Mouse (Mus musculus) urinary bladder, postnatal 10 days (tissue): ENCODE measurements around the gene Vps37c.

Experiments
- DNase-seq: peaks from one replicate; pipeline ENCODE4 v3.0.0; 2022; ENCODE audit warnings: low spot score

The Vps37c gene

DNA sequence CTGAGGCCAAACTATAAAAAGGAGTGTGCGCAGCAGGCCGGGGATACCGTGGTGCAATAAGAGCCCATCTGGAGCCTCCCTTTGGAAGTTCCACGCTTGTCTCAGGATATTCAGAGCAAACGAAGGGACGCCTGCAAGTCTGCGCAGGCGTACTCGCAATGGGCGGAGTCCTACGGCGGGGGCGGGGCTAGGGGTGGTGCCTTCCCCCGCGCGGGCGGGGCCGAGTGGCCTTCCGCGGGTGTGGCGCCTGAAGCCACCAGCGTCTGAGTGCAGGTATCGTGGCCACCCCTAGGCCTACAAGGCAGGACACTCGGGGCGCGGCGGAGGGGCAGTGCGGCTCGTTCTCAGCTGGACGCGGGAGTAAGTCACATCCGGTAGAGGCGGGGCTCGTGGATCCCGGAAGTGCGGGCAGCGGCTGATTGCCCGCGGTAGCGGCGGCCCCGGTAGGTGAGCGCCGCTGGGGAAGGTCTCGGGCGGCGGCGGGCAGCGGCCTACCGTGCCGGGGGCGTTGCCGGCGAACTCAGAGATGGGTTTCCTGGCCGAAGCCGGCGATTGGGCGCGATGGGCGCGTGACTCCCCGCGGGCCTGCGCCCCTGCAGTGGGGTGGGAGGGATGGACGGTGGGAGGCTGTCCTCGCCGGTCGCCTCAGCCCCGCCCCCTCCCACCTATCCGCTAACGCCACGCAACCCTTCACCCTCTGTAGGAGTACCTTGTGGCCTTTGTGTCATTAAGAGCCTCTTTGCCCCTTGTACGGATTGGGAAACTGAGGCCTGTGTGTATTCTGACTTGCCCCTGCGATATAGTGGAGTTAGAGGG lies at the start of gene Vps37c:
Gene Vps37c (plus strand): TSS at position 199 of the 816 bp plus-strand sequence.
- DNase-seq = peak; percentile 83

DNA sequence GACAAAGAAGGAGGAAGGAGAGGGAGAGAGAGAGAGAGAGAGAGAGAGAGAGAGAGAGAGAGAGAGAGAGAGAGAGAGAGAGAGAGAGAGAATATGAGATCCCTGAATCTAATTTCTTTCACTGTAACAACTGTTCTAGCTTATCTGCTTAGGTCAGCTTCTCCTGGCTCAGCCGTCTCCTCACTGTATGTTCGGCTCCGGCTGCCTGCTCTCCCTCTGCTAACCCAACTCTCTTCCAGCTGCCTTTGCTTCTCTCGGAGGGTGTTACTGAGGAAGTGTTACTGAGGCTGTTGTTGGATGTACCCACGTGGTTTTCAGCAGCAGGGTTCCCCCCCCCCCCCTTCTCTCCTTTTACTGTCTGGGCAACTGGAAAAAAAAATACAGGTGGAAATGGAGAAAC lies 48.5 kb upstream of the Vps37c start:
- DNase-seq = no peak

DNA sequence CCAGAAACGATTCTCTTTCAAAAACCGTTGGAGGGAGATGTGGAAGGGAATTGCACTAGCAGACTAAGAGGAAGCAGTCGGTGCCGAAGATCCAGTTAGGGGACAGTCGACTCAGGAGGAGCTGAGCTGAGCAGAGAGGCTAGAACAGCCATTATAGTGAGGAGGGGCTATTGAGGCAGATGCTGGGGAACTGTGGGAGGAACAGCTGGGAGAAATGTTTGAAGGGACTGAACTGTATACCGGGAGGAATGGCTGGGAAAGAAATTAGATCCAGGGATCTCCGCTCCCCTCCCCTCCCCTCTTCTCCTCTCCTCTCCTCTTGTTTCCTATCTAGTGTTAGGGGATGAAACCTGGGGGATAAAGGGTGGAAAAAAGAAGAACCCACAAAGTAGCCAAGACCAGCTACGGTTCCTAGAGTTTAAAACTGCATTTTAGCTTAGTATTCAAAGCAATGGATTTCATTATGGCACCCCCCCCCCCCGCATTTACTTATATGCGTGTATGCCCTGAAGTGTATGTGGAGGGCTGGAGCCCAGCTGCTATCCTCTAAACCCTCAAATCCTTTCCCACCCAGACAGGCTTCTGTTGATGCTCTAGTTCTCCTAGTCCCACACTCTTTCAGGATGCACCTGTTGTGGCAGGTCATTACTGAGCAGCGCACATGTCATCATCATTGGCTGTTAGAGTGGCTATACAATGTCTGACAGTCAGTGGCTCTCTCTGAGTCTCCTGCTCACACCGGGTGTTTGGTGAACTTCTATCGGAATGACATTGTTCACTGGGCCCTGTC lies 47.8 kb upstream of the Vps37c start:
- DNase-seq = no peak

DNA sequence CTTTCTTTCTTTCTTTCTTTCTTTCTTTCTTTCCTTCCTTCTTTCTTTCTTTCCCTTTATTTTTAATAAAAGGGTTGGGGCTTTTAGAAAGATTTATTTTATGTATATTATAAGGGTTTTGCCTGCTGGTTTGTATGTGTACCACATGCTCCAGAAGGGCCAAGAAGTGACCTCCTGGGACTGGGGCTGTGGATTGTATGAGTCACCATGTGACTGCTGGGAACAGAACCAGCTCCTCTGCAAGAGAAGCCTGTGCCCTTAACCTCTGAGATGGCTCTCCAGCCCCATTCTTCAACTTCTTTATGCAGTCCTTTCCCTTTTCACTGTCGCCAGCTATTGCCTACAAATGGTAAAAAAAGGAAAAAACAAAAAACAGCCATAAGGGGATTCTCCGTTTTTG lies 42.9 kb upstream of the Vps37c start:
- no peak for DNase-seq

DNA sequence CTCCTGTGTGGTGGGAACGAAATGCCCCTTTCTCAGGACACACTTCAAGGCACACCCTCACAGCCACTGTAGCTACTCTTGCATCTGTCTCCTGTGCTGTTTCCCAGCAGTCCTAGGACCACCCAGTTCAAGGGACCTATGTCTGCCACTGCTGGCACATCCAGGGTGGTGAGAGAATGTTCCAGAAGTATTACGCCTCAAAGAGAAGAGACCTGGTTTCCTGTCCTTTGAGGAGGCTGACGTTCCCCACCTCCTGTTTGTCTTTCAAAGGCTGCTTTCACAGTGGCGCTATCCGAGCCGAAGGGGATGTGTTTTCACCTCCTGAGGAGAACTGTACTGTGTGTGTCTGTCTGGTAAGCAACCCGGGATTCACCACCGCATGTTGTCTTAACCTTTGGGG lies 40.4 kb upstream of the Vps37c start:
- no peak for DNase-seq

DNA sequence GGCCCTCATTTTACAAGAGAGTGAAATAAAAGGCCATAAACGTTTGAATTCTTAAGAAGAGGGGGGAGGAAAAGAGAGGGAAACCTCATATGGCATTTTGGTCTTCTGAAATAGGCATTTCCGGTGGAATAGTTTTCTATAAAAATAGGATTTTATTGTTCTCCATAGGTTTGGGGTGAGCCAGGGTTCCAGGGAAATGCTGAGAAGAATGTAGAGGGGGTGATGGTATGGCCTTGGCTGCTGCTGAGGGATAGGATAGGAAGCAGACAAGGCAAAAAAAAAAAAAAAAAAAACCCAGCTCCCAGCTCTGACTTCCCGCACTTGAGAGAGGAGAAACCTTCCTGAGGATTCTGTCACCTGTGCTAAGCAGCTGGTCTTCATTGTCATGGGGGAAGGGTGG lies 32.5 kb upstream of the Vps37c start:
- no peak for DNase-seq

DNA sequence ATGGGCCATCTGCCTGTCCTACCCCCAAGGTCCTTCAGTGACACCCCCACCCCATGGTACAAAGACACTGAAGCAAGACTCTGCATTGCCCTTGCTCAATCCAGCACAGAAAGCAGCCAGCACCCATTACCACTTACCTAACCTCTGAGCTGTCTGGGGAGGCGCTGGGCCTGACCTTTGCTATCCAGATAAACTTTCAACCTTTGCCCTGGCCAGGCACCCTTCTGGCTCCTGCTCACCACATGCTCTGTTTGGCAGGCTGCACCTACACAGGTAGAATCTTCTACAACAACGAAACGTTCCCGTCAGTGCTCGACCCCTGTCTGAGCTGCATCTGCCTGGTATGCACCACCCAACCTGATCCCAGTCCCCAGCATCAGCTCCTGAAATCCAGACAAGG lies 30.8 kb upstream of the Vps37c start:
- no peak for DNase-seq

DNA sequence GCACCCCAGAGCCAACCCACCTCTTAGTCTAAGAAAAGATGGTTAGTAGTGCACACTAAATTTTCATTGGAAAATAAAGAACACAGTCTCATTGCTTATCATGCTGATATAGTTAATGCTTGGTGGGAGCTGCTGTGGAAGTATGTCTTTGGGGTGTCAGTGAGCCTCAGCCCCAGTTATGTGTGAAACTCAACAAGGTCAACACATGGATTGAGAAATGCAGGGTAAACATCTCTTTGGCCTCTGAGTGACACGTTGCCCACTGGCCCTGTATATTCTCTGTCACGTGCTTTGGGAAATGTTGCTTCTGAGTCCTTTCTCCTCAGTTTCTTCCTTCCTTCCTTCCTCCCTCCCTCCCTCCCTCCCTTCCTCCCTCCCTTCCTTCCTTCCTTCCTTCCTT lies 30.1 kb upstream of the Vps37c start:
- no peak for DNase-seq

DNA sequence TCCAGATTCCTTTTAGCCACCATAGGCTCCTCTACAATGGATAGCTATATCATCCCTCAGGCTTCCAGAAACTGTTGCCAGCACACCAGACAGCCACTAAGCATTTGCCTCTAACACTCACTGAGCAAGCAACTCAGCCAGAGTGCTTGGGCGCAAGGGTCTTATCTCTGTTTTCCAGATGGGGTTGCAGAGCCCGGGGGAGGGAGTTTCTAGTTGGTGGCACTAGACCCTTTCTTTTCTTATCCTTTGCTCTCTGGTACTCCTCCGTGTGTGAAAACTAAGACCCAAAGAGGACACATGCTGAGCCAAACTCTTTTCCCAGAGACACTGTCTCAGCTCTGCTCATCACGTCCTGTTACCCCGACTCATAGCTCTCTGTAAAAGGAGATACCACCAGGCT lies 27.2 kb upstream of the Vps37c start:
- DNase-seq = no peak

DNA sequence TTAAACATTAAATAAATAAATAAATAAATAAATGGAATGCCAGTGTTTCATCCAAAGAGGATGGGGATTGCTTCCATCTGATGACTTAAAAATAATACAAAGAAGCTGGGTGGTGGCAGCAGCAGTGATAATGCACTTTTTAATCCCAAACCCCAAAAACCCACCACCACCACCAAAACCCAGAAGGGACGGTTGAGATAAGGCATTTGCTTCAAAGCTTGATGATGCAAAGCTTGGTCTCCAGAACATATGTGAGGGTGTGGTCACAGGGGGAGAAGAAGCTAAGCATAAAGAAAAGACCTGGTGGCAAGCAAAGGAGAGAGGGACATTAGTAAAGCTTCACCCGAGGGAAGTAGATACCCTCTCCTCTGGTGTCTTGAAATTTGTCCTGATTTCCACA lies 26.6 kb upstream of the Vps37c start:
- no peak for DNase-seq

DNA sequence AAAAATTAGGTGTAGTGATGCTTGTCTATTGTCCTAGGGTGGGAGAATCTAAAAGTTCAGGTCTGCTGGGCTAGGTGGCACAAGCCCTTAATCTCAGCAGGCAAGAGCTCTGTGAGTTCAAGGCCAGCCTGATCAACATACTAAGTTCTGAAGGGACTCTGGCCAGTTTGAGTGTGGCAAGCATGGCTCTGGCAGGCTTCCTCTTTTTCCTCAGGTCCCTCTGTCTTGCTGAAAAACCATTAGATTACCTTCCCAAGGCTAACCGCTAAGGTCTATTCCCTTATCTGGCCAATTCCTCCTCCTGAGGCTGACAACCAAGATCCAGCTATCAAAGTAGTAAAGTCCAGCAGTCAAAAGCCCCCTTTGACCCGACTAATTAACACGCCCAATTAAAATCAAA lies 25.9 kb upstream of the Vps37c start:
- DNase-seq = no peak

DNA sequence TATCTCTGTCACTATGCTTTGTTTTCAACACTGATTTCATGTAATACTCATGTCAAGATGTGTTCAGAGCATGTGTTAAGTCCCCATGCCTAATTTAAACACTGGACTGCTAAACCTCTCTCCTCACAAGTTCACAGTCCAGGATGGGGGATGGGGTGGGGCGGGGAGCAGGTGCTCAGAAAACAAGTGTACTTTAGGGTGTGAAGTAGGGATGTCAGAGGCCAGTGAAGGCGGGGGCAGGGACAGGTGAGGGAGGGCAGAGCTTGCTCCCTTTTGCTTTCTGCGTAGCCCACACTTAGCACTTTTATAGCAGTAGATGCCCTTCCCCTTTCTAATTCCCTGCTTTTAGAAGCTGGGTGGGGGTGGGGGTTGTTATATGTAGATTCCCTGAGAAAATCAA lies 23.4 kb upstream of the Vps37c start:
- DNase-seq = no peak

DNA sequence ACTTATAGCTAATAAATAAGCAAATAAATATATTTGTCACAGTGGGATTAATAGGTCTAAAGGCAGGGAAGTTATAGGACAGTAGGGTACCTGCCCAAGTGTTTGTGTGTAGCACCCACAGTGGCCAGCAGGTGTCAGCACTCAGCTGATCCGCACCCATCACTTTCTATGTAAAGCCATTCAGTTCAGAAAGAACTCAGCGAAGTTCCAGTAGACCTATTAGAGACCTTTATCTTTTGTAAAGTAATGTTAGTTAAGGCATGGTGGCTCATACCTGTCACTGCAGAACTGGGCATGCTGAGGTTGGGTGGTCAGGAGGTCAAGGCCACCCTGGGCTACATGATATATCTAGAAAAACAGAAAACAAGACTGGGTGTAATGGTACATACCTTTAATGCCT lies 23.0 kb upstream of the Vps37c start:
- no peak for DNase-seq

DNA sequence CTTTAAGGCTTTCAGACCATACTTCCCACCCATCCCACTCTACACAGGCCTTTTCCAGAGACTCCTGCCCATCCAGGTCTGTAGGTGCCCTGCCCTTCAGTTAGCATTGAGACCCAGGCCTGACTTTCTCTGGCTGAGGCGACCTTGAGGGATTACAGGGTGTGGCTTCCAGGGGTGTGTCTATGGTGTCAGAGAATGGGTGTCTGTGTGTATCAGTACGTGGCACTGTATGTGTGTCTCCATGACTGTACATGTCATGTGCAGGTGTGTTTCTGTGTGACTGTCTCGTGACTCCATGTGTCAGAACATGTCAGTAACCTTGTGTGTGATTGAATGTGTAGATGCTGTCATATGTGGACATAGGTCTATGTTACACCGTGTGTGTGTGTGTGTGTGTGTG lies 17.2 kb upstream of the Vps37c start:
- no peak for DNase-seq

DNA sequence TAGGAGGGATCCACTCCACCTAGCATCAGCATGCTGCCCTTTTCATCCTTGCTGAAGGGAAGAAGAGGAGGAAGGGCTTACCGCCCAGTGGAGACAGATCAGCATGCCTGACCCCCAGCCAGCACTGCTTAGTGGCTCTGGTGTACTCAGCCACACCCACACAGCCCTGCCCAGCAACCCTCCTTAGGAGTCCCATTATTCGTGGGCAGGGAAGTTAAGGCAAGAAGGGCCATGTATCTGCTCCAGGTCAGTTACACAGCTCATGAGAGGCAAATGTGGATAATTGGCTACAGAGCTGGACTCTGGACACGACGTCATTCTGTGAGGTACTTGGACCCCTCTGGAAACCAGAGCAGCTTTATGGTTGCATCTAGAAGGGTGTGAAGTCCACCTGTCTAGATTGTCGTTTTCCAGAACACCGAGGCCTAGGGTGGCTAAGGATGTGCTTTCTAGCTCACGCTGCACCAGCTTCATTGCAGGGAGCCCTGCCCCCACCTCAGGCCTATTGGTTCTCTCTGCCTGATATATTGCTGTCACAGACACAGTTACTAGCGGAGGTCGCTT lies 16.6 kb upstream of the Vps37c start:
- DNase-seq = no peak

DNA sequence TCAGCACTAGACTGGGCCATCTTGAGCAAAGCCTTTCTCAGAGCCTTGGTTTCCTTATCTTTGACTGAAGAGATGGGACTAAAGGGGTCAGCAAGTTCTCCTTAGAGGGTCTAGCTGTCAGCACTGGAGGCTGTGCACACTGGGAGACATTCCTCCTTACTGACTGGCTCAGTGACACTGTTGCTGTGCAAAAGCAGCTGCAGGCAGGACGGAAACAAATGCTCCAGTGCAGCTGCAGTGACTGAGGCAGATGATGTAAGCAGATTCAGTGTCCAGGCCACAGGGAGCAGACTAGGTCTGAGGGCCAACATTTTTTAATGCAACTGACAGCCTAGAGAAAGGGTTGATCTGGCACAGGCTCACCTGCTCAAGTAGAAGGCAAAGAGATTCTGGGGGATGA lies 15.3 kb upstream of the Vps37c start:
- no peak for DNase-seq

DNA sequence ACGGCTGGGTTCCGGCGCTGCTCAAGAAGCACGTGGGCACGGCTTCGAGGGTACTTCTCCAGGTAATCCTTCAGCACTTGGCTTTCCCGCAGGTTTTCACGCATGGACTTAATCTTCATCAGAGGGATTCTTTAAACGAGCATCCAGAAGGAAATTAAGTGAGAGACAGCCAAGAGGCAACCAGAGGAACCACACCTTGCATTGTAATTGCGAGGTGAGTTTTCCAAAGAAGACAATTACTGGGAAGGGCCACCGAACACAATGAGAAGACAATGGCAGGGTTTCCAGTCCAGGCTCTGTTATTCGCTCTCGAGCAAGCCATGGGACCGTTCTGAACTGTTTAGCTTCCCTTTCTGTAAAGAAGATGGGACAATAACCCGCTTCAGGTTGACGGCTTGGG lies 11.9 kb upstream of the Vps37c start:
- no peak for DNase-seq

DNA sequence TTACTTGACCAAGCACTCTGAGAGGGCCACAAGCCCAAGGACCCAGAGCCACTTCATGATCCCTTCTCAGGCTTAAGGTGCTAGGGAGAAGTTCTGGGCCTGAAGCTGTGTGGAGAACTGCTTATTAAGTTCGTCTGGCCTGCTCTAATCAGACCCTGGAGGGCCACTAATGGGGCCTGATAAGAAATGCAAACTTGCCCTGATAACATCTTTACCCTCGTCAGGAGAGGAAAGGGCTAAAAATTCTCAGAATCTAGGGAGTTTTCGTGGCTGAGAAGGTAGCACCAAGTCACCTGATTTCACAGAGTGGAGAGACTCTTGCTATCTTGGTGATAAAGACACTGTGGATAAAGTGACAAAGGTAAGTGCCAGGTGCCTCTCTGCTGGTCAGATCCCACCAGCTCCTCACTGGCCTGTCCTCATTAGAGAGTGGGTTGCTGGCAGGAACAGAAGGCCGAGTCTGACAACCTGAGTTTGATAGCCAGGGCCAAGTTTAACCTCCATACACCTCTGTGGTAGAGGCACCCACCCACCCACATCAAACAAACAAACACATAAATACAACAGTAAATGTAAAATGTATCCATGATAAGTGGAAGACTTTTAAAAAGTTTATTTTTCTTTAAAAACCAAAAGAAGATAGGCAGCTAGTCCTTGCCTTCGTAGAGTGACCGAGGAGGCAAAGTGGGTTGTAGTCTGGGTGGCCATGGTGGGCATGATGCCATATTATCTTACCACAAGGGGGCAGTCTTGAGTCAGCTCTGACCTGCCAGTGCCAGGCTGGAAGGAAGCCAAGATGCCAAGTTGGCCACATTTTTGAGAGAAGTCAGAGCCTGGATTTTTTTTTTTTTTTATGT lies 10.4 kb upstream of the Vps37c start, which contains the start of gene Pga5:
Gene Pga5 (minus strand): TSS at position 157 of the 857 bp plus-strand sequence.
- peak; percentile 44 for DNase-seq

DNA sequence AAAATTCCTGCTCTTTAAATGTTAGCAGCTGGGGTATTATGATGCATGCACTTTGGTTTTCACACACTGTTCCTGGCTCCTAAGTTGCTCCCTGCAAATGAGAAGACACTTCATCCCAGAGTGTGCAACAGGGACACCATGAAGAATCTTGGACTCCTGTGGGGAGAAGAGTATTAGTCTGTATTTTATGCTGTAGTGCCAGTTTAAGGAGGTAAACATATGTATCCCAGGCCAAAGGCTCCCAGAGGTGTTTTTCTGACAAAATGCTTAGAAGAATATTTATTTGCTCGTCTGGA lies 9.8 kb upstream of the Vps37c start:
- no peak for DNase-seq

DNA sequence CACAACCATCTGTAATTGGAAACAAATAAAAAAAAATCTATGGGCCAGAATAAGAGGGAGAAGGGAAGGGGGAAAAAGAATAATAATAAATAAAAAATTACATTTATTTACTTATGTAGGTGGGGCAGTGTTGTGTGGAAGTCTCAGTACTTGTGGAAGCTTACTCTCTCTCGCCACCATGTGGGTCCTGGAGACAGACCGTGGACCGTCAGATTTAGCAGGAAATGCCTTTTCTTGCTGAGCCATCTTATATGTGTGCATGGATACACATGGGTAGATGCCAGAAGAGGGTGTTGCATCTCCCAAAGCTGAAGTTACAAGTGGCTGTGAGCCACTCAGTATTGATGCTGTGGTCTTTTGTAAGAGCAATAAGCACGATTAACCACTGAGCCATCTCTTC lies 7.0 kb upstream of the Vps37c start:
- DNase-seq = no peak

DNA sequence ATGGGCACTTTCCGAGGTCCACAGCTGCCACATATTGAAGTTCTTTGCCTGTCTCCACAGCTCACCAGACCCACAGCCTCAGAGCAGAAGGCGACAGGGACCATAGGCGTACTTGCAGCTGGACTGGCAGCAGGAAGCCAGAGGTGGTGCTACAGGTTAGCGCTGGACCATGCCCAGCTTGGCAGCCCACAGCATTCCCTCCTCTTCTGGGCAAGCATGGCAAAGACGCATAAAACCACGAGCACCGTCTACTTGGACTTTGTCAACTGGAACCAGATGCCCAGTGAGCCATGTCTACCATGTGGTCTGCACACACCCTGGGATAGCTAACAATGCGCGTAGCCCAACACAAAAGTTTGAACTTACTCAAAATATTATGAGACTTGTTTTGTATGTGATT lies 3.5 kb upstream of the Vps37c start:
- DNase-seq = no peak

DNA sequence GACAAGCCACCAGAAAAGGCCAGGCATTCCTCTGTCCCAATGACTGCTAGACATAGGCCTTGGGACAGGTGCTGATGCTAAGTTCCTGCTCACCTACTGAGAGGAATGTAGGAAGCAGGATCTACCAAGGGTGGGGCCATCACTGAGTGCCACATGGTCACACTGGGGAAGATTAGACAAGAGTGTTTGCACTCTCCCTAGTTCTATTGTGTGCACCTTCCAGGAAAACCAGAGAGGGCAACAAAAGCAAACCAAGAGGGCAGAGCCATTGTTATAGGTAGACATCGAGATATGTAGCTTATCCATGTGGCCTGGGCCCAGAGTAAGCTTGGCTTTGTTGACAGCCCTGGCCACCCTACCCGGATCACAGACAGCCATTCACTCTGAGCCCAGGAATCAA lies 2.8 kb upstream of the Vps37c start:
- no peak for DNase-seq
